Mouse (Mus musculus) heart, embryonic 13.5 days (tissue): ENCODE results near the gene Gm20521. TPM values are rescaled to one million over a fixed set of nuclear protein-coding genes. Genes with fewer than 3 reads are reported as not detected.

Experiments
- ATAC-seq: fragments of 200-750 bp; cut with Nextera tagmentation; 2 replicates; pipeline ENCODE4 v1.8.0; 2017; ENCODE audit warnings: moderate TSS enrichment; ENCODE audit not compliant: insufficient number of reproducible peaks, low FRiP score, low TSS enrichment; ENCODE audit errors: extremely low read depth
- H3K27ac ChIP-seq: fragments of 300-500 bp; sonication (generic); replicated peaks from 2 replicates; pipeline ENCODE4 v1.5.1; 2015; ENCODE audit warnings: moderate library complexity, mild to moderate bottlenecking, inconsistent platforms
- H3K27me3 ChIP-seq: fragments of 300-500 bp; sonication (generic); replicated peaks from 2 replicates; pipeline ENCODE4 v1.6.1; 2015; ENCODE audit warnings: mild to moderate bottlenecking, inconsistent platforms
- H3K36me3 ChIP-seq: fragments of 300-500 bp; sonication (generic); 2 replicates; pipeline ENCODE4 v1.6.1; 2015; ENCODE audit warnings: mild to moderate bottlenecking, inconsistent platforms
- H3K4me1 ChIP-seq: fragments of 300-500 bp; sonication (generic); 2 replicates; pipeline ENCODE4 v1.6.1; 2015; ENCODE audit warnings: inconsistent platforms
- H3K4me2 ChIP-seq: fragments of 300-500 bp; sonication (generic); 2 replicates; pipeline ENCODE4 v1.6.1; 2015; ENCODE audit warnings: inconsistent platforms, mild to moderate bottlenecking, moderate library complexity
- H3K4me3 ChIP-seq: fragments of 300-500 bp; sonication (generic); 2 replicates; pipeline ENCODE4 v1.5.1; 2015; ENCODE audit warnings: moderate library complexity, mild to moderate bottlenecking, inconsistent platforms
- H3K9ac ChIP-seq: fragments of 300-500 bp; sonication (generic); 2 replicates; pipeline ENCODE4 v1.6.1; 2015; ENCODE audit warnings: inconsistent platforms, mild to moderate bottlenecking, moderate library complexity
- H3K9me3 ChIP-seq: fragments of 300-500 bp; sonication (generic); 2 replicates; pipeline ENCODE4 v1.6.1; 2016; ENCODE audit warnings: inconsistent platforms
- WGBS: fragments of 180-500 bp; shearing (Covaris S2); methylation state at CpG from one replicate; pipeline ENCODE4 v1.1.7; 2015; ENCODE audit warnings: mixed read lengths; 5-methylcytosine and 5-hydroxymethylcytosine counted together
- polyA plus RNA-seq: library from polyadenylated mRNA; unstranded; fragments of >200 nt; fragmentation: Nextera tagmentation; extraction: Ambion mirVana; gene quantifications from 2 replicates; pipeline ENCODE4 v1.2.1, GENCODE M21; 2015

The Gm20521 gene
- polyA plus RNA-seq, 1 experiment from 2014 or later: not detected

GRCm38 (mm10) chr14:54894296-54895151, 11.3 kb downstream of the Gm20521 start:
- Histone ChIP-seq H3K27me3 (no peaks in the 10 kb centered on the region), H3K9me3 (no peaks in the 10 kb centered on the region), H3K4me2 (peak overlapping the region; percentile 85), H3K36me3 (peaks cover 42% of the 10 kb centered on the region), H3K4me1 (peaks cover 36% of the 10 kb centered on the region), H3K27ac (peak overlapping the region; percentile 96), H3K4me3 (peak overlapping the region; percentile 94), H3K9ac (peak overlapping the region; percentile 100)
- ATAC-seq: peak; percentile 68
- WGBS: 1% methylated on average over 45 of the region's 54 CpGs

- Histone ChIP-seq H3K4me2 (no peak overlapping the region), H3K9ac (peak overlapping the region; percentile 8; the same call in 1 of the 2 replicates), H3K9me3 (no peaks in the 10 kb centered on the region), H3K27me3 (no peaks in the 10 kb centered on the region), H3K36me3 (peaks cover 42% of the 10 kb centered on the region), H3K27ac (peak overlapping the region; percentile 44), H3K4me1 (peaks cover 40% of the 10 kb centered on the region), H3K4me3 (no peak overlapping the region)
- no peak for ATAC-seq
- 43% methylated on average over 2 of the region's 2 CpGs for WGBS
These were observed 14.2 kb downstream of the Gm20521 start for GRCm38 (mm10) chr14:54897445-54897844.

- H3K27ac ChIP-seq: peak overlapping the region; percentile 45
- H3K27me3 ChIP-seq: no peaks in the 10 kb centered on the region
- H3K9ac ChIP-seq: no peak overlapping the region
- H3K4me3 ChIP-seq: no peak overlapping the region
- peaks cover 57% of the 10 kb centered on the region for H3K36me3 ChIP-seq
- no peak for ATAC-seq
- H3K9me3 ChIP-seq: no peaks in the 10 kb centered on the region
- H3K4me1 ChIP-seq: peaks cover 29% of the 10 kb centered on the region
- no peak overlapping the region for H3K4me2 ChIP-seq
- 2% methylated on average over 3 of the region's 3 CpGs for WGBS
These were observed 17.1 kb downstream of the Gm20521 start for GRCm38 (mm10) chr14:54900383-54900782.

- Histone ChIP-seq H3K9ac (no peak overlapping the region), H3K36me3 (peaks cover 57% of the 10 kb centered on the region), H3K4me2 (no peak overlapping the region), H3K4me3 (no peak overlapping the region), H3K27ac (no peak overlapping the region), H3K4me1 (peaks cover 4% of the 10 kb centered on the region), H3K9me3 (no peaks in the 10 kb centered on the region), H3K27me3 (no peaks in the 10 kb centered on the region)
- 84% methylated on average over 4 of the region's 4 CpGs for WGBS
- no peak for ATAC-seq
These were observed 20.4 kb downstream of the Gm20521 start for GRCm38 (mm10) chr14:54903641-54904040.

GRCm38 (mm10) chr14:54908682-54909081, 25.4 kb downstream of the Gm20521 start:
- H3K9me3 ChIP-seq: no peaks in the 10 kb centered on the region
- H3K4me2 ChIP-seq: no peak overlapping the region
- ATAC-seq: no peak
- peaks cover 63% of the 10 kb centered on the region for H3K36me3 ChIP-seq
- peaks cover 28% of the 10 kb centered on the region for H3K4me1 ChIP-seq
- WGBS: 69% methylated on average over 7 of the region's 7 CpGs
- peak overlapping the region; percentile 42; the same call in 1 of the 2 replicates for H3K9ac ChIP-seq
- no peak overlapping the region for H3K4me3 ChIP-seq
- H3K27ac ChIP-seq: no peak overlapping the region
- peaks cover 4% of the 10 kb centered on the region; the same call in 1 of the 2 replicates for H3K27me3 ChIP-seq

- Histone ChIP-seq H3K27me3 (peaks cover 4% of the 10 kb centered on the region; the same call in 1 of the 2 replicates), H3K27ac (peak overlapping the region; percentile 74), H3K36me3 (peaks cover 50% of the 10 kb centered on the region), H3K4me3 (peak overlapping the region; percentile 77), H3K9ac (peak overlapping the region; percentile 91), H3K4me2 (peak overlapping the region; percentile 94), H3K9me3 (no peaks in the 10 kb centered on the region), H3K4me1 (peaks cover 29% of the 10 kb centered on the region)
- ATAC-seq: peak; percentile 18; the same call in 1 of the 2 replicates
- 2% methylated on average over 59 of the region's 69 CpGs for WGBS
These were observed 29.0 kb downstream of the Gm20521 start for GRCm38 (mm10) chr14:54912109-54912850.

GRCm38 (mm10) chr14:54912886-54913285, 29.6 kb downstream of the Gm20521 start, which contains the start of gene Slc22a17:
TSS of gene Slc22a17 (minus strand) at chr14:54913132.
- peak; percentile 28; the same call in 1 of the 2 replicates for ATAC-seq
- H3K4me2 ChIP-seq: peak within 1 kb of the TSS; percentile 94
- H3K27ac ChIP-seq: peak within 1 kb of the TSS; percentile 74
- peak within 1 kb of the TSS; percentile 91 for H3K9ac ChIP-seq
- H3K4me3 ChIP-seq: peak within 1 kb of the TSS; percentile 77
- 1% methylated on average over 26 of the region's 28 CpGs for WGBS
- H3K9me3 ChIP-seq: no peaks in the 10 kb centered on the region
- H3K36me3 ChIP-seq: peaks cover 49% of the 10 kb centered on the region
- H3K27me3 ChIP-seq: peaks cover 4% of the 10 kb centered on the region; the same call in 1 of the 2 replicates
- peaks cover 29% of the 10 kb centered on the region for H3K4me1 ChIP-seq

- Histone ChIP-seq H3K27me3 (peaks cover 4% of the 10 kb centered on the region; the same call in 1 of the 2 replicates), H3K27ac (peak overlapping the region; percentile 74; the same call in 1 of the 2 replicates), H3K36me3 (peaks cover 48% of the 10 kb centered on the region), H3K4me1 (peaks cover 29% of the 10 kb centered on the region), H3K9me3 (no peaks in the 10 kb centered on the region), H3K4me2 (peak overlapping the region; percentile 94), H3K4me3 (peak overlapping the region; percentile 77), H3K9ac (peak overlapping the region; percentile 91)
- WGBS: 15% methylated on average over 10 of the region's 10 CpGs
- no peak for ATAC-seq
These were observed 30.1 kb downstream of the Gm20521 start for GRCm38 (mm10) chr14:54913343-54913742.

GRCm38 (mm10) chr14:54920076-54920685, 36.9 kb downstream of the Gm20521 start:
- Histone ChIP-seq H3K4me3 (no peak overlapping the region), H3K36me3 (peaks cover 67% of the 10 kb centered on the region), H3K27ac (no peak overlapping the region), H3K9ac (no peak overlapping the region), H3K9me3 (no peaks in the 10 kb centered on the region; the same call in 1 of the 2 replicates), H3K27me3 (peaks cover 3% of the 10 kb centered on the region), H3K4me1 (peaks cover 17% of the 10 kb centered on the region), H3K4me2 (no peak overlapping the region)
- WGBS: 86% methylated on average over 16 of the region's 16 CpGs
- no peak for ATAC-seq

GRCm38 (mm10) chr14:54924641-54925348, 41.6 kb downstream of the Gm20521 start:
- Histone ChIP-seq H3K9me3 (no peaks in the 10 kb centered on the region; the same call in 1 of the 2 replicates), H3K4me3 (peak overlapping the region; percentile 66), H3K4me1 (peaks cover 44% of the 10 kb centered on the region), H3K9ac (peak overlapping the region; percentile 91), H3K4me2 (peak overlapping the region; percentile 96), H3K36me3 (peaks cover 27% of the 10 kb centered on the region), H3K27me3 (peaks cover 42% of the 10 kb centered on the region), H3K27ac (peak overlapping the region; percentile 93)
- peak; percentile 33; the same call in 1 of the 2 replicates for ATAC-seq
- WGBS: 26% methylated on average over 7 of the region's 7 CpGs
